Mouse (Mus musculus): Measurements from ENCODE around the gene Nr2c2. TPM values are rescaled to one million over a fixed set of nuclear protein-coding genes. Genes with fewer than 3 reads are reported as not detected.
A peak's percentile ranks its signal among the peaks of the same experiment; 100 is the strongest.

The Nr2c2 gene
- polyA plus RNA-seq, 1 experiment from 2014 or later: 30.4 TPM

DNA sequence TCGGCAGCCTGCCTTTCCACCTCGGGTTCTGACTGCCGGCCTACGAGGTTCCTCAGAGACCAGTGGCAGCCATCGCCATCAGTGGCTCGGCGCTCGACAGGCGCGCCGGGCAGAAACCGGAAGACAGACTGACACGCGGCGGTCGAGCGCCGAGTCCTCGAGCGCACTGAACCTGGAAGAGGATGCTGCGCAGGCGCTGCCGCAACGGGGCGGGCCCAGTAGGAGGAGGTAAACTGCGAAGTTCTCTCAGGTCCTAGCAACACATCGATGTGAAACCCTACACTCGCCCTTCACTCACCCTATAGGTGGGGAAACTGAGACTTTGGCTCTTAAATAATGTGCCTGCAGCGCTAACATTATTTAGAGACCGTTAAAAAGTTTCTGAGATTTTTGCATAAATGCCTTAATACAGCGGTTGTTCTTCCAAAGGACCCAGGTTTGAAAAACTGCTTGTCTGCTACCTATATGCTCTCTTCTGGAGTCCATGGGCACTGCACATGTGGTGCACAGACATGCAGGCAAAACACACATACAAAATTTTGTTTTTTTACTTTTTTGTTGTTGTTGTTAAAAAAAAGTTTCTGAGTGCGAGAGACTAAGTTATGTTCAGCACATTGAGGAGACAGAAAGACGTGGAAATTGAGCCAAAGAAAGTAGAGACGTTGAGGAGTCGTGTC, 123.7 kb downstream of the Nr2c2 start, which contains the start of gene Rbsn:
Rbsn (minus strand) TSS at position 153 of the 677 bp plus-strand sequence.
- Histone ChIP-seq H3K4me3 (peak within 1 kb of the TSS; percentile 91), H3K4me2 (replicated peaks) (peak within 1 kb of the TSS; percentile 93), H3K9me3 (no peaks in the 10 kb centered on the region), H3K4me1 (peaks cover 8% of the 10 kb centered on the region), H3K27me3 (replicated peaks) (no peaks in the 10 kb centered on the region), H3K9ac (peak within 1 kb of the TSS; percentile 90), H3K36me3 (peaks cover 5% of the 10 kb centered on the region; the same call in 1 of the 2 replicates), H3K27ac (peak within 1 kb of the TSS; percentile 71; the same call in 1 of the 2 replicates)
- WGBS: 11% methylated on average over 35 of the region's 35 CpGs
- peak; percentile 95 for ATAC-seq (ENCODE audit: low FRiP score, low read depth)

DNA sequence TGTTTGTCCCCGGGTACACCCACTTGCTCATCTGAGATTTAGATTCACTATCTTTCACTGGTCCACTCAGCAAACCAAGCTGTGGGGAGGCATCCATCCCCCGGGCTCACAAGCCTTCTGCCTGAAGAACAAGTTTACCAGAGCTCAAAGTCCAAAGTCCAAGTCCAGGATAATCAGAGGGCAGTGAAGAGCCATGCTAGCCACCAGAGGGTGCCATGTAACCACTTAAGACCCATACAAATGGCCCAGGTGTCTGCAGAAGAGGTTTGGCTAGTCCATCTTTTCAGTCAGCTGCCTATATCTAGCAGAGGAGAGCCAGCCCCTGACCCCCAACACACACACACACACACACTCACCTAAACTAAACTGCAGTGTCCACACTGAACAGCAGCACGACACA, 128.3 kb downstream of the Nr2c2 start:
- H3K4me2 ChIP-seq (replicated peaks): no peak overlapping the region
- no peak overlapping the region for H3K4me3 ChIP-seq
- no peak overlapping the region for H3K9ac ChIP-seq
- 39% methylated on average over 3 of the region's 3 CpGs for WGBS
- H3K36me3 ChIP-seq: no peaks in the 10 kb centered on the region
- no peaks in the 10 kb centered on the region for H3K4me1 ChIP-seq
- no peaks in the 10 kb centered on the region for H3K9me3 ChIP-seq
- ATAC-seq (ENCODE audit: low FRiP score, low read depth): no peak
- H3K27me3 ChIP-seq (replicated peaks): no peaks in the 10 kb centered on the region
- H3K27ac ChIP-seq: no peak overlapping the region

DNA sequence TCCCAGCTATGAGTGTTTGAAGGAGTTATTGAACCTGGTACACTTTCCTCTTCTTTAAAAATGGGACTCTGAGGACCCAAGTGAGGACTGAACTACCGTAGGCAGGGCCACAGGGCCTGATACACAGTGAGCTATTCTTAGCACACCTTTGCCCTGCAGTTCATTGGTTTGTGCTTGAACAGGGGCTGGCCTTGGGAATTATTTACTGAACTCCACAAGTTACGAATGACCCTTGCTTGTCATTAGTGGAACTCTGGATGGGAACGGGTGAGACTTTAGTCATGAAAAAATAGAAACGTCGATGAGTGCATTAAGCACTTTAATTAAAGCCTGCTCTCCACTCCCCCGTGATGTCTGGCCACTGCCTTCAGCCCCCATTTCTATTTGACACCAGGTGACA, 130.4 kb downstream of the Nr2c2 start:
- H3K9me3 ChIP-seq: no peaks in the 10 kb centered on the region
- no peak overlapping the region for H3K27ac ChIP-seq
- no peak overlapping the region for H3K4me3 ChIP-seq
- no peak overlapping the region for H3K9ac ChIP-seq
- no peaks in the 10 kb centered on the region for H3K4me1 ChIP-seq
- no peaks in the 10 kb centered on the region for H3K36me3 ChIP-seq
- ATAC-seq (ENCODE audit: low FRiP score, low read depth): no peak
- WGBS: 84% methylated on average over 6 of the region's 6 CpGs
- H3K27me3 ChIP-seq (replicated peaks): no peaks in the 10 kb centered on the region
- H3K4me2 ChIP-seq (replicated peaks): no peak overlapping the region

DNA sequence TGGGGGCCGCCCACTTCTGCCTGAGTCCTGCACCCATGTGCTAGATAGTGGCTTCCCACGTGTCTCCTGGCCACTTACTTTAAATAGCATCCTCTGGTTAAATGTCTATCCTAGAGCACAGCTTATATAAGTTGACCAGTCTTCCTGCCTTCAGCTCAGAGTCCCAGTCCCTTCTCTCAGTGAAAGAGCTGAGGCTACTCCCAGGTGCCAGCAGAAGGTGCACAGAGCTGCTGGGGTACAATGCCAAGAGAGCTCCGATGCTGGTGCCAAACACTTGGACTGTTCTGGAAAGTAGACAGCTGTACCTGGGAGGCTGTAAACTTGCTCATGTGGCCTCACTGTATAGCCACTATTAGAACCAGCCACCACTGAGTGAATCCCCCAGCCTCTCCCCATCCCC, 130.8 kb downstream of the Nr2c2 start:
- no peak for ATAC-seq (ENCODE audit: low FRiP score, low read depth)
- 88% methylated on average over 3 of the region's 3 CpGs for WGBS
- Histone ChIP-seq H3K4me2 (replicated peaks) (no peak overlapping the region), H3K4me3 (no peak overlapping the region), H3K9ac (no peak overlapping the region), H3K4me1 (no peaks in the 10 kb centered on the region), H3K9me3 (no peaks in the 10 kb centered on the region), H3K36me3 (no peaks in the 10 kb centered on the region), H3K27ac (no peak overlapping the region), H3K27me3 (replicated peaks) (no peaks in the 10 kb centered on the region)

Other genes starting within 250 kb of the Nr2c2 start
- gene Ccdc174, start 213.3 kb upstream of the Nr2c2 start, polyA plus RNA-seq (2016; fragmentation: Nextera tagmentation; extraction: Ambion mirVana): 48.9 and 55.2 TPM in 2 replicates
- gene 4930590J08Rik, start 188.6 kb upstream of the Nr2c2 start, polyA plus RNA-seq (2016; fragmentation: Nextera tagmentation; extraction: Ambion mirVana): 0.62 and 0.93 TPM in 2 replicates
- gene Fgd5, start 112.5 kb upstream of the Nr2c2 start, polyA plus RNA-seq (2016; fragmentation: Nextera tagmentation; extraction: Ambion mirVana): 14.0 and 14.8 TPM in 2 replicates
- gene Mrps25, start 92.6 kb downstream of the Nr2c2 start, polyA plus RNA-seq (2016; fragmentation: Nextera tagmentation; extraction: Ambion mirVana): 70.0 and 70.6 TPM in 2 replicates
- gene Rbsn, start 123.5 kb downstream of the Nr2c2 start, polyA plus RNA-seq (2016; fragmentation: Nextera tagmentation; extraction: Ambion mirVana): 36.0 and 36.4 TPM in 2 replicates
- gene Trh, start 153.3 kb downstream of the Nr2c2 start, polyA plus RNA-seq (2016; fragmentation: Nextera tagmentation; extraction: Ambion mirVana): 0.41 and 0.66 TPM in 2 replicates

All from neural tube, embryonic 12.5 days (tissue).